Mouse (Mus musculus): ENCODE results near the gene Pogz.
"Not testable (repeated sequence)": the region's sequence is repeated elsewhere in the genome, so short reads cannot be mapped to it uniquely, and the experiment has no call there.

- not testable (repeated sequence) for TF ChIP-seq EP300, CTCF (IDR thresholded peaks at IDR 0.05; ENCODE audit: low read depth)
Measured at GRCm38 (mm10) chr3:94930386-94931266, 93.3 kb downstream of the Pogz start.
